17 mouse cellular contexts compared by ENCODE assay signal in the genomic region with DNA sequence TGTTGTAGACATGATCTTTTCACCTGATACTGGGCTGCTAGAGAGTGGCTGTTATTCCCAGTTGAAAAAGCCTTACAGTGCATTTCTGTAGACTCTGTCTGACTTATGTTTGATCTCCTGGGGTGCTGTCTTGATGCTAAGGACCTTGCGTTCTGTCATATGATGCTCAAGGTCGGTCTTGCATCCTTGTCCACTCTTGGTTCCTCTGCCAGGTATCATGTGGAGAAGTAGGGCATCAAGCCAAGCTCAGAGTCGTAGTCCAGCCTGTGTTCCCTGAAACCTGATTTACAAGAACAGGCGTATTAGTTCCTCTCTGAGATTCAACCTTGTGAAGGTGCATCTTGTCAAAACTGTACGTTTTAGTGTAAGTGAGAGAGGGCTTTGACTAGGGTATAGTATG.
A peak's percentile ranks its signal among the peaks of the same experiment; 100 is the strongest.
DNase-seq lines count a peak whose midpoint lies in the region; ATAC-seq lines count a peak whose summit lies in the region.
"Had no signal": no experiment of that assay in that cellular context is flagged by ENCODE, and none has a peak within 500 bp of the region (broad histone marks: within the 10 kb centered on the region; RNA-seq: fewer than 3 reads in every experiment).

No protein-coding gene starts in this region.

- 93% methylated on average over 5 of the region's 5 CpGs for WGBS in kidney, embryonic 16.5 days

- peaks cover 34% of the 10 kb centered on the region for H3K36me3 ChIP-seq in kidney, embryonic 16.5 days (ENCODE audit: insufficient read depth, low read length)

- H3K4me2 ChIP-seq in kidney, embryonic 16.5 days (replicated peaks; ENCODE audit: low read depth, low read length) = no peak overlapping the region
- H3K4me2 ChIP-seq: forebrain, embryonic 13.5 days; heart, embryonic 12.5 days; limb, embryonic 12.5 days; neural tube, embryonic 12.5 days had no signal

- H3K9me3 ChIP-seq in kidney, embryonic 16.5 days (ENCODE audit: low read length) = no peaks in the 10 kb centered on the region
- H3K9me3 ChIP-seq: forebrain, embryonic 13.5 days; heart, embryonic 12.5 days; limb, embryonic 12.5 days; neural tube, embryonic 12.5 days had no signal

- H3K4me3 ChIP-seq in kidney, embryonic 16.5 days (ENCODE audit: low read length) = no peak overlapping the region
- H3K4me3 ChIP-seq: forebrain, embryonic 13.5 days; heart, embryonic 12.5 days; layer of hippocampus, adult 2 months; left cerebral cortex, adult 2 months; limb, embryonic 12.5 days; neural tube, embryonic 12.5 days had no signal

- no peak overlapping the region for H3K9ac ChIP-seq in kidney, embryonic 16.5 days (replicated peaks; ENCODE audit: low read length)
- H3K9ac ChIP-seq: forebrain, embryonic 13.5 days; heart, embryonic 12.5 days; limb, embryonic 12.5 days; liver, embryonic 14.5 days; neural tube, embryonic 12.5 days had no signal

- no peak overlapping the region for H3K27ac ChIP-seq in kidney, embryonic 16.5 days (ENCODE audit: low read length)
- H3K27ac ChIP-seq: forebrain, embryonic 13.5 days; layer of hippocampus, adult 2 months; left cerebral cortex, adult 2 months; limb, embryonic 12.5 days; liver, embryonic 14.5 days; neural tube, embryonic 12.5 days had no signal

- peak; percentile 21 for DNase-seq in kidney, postnatal 10 days
- peak; percentile 85 for DNase-seq in cerebellum, adult 11 months
- DNase-seq in cerebellum, adult 8-10 months = peak; percentile 87
- DNase-seq in kidney, postnatal 25 days = peak; percentile 50 to 72
- DNase-seq in layer of hippocampus, adult 9-11 months = no peak
- no peak for DNase-seq in layer of hippocampus, postnatal 25 days (ENCODE audit: extremely low spot score in 1 of 2, low spot score in 1 of 2)
- DNase-seq: heart, postnatal 36 days; thymus, adult 2 months had no signal

- no peak for ATAC-seq in kidney, embryonic 16.5 days (ENCODE audit: low FRiP score, low TSS enrichment)
- ATAC-seq: forebrain, embryonic 13.5 days; lung, postnatal 0 days had no signal

- H3K27me3 ChIP-seq in kidney, embryonic 16.5 days (ENCODE audit: insufficient read depth, low read length) = no peaks in the 10 kb centered on the region
- H3K27me3 ChIP-seq: forebrain, embryonic 13.5 days; heart, embryonic 12.5 days; limb, embryonic 12.5 days; neural tube, embryonic 12.5 days had no signal

- peaks cover 7% of the 10 kb centered on the region; the same call in 1 of the 2 replicates for H3K4me1 ChIP-seq in kidney, embryonic 16.5 days (ENCODE audit: insufficient read depth, low read length)
- H3K4me1 ChIP-seq: forebrain, embryonic 13.5 days; heart, embryonic 12.5 days; neural tube, embryonic 12.5 days had no signal

Comparison
In these comparisons a context has a peak if more than half of its experiments do, and no peak if none do; other contexts are left out.
1. DNase-seq: peak in kidney, postnatal 10 days (single experiment), cerebellum, adult 11 months (single experiment), cerebellum, adult 8-10 months (single experiment) and kidney, postnatal 25 days (2 of 2); none in layer of hippocampus, adult 9-11 months (single experiment) and layer of hippocampus, postnatal 25 days (0 of 2).